9 mouse cellular contexts compared by ENCODE assay signal in the genomic region with DNA sequence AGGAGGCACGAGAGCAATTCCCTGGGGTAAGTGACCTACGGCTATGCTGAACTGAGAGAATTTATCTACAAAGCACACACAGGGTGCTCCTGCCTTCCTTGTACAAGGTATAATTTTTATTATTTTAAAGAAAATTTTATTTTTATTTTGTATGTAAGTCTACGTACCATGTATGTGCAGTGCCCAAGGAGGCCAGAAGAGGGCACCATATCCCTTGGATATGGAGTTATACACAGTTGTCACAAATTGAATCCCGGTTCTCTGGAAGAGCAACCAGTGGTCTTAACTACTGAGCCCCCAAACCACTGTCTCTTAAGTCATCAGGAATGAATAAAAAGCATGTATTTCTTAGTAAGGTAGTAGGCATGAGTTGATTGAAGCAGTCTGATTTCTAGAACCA. TPM values are rescaled to one million over a fixed set of nuclear protein-coding genes. Genes with fewer than 3 reads are reported as not detected.
A peak's percentile ranks its signal among the peaks of the same experiment; 100 is the strongest.
DNase-seq lines count a peak whose midpoint lies in the region; ATAC-seq and TF ChIP-seq lines count a peak whose summit lies in the region.
"Had no signal": no experiment of that assay in that cellular context is flagged by ENCODE, and none has a peak within 500 bp of the region (broad histone marks: within the 10 kb centered on the region; RNA-seq: fewer than 3 reads in every experiment).

No protein-coding gene starts in this region.

- no peaks in the 10 kb centered on the region for H3K4me1 ChIP-seq in kidney, embryonic 15.5 days
- H3K4me1 ChIP-seq in MEL (ENCODE audit: control insufficient read depth in 1 of 2, insufficient read depth in 2 of 2, low read length in 2 of 2), result no peaks in the 10 kb centered on the region
- no peaks in the 10 kb centered on the region for H3K4me1 ChIP-seq in embryonic facial prominence, embryonic 10.5 days
- H3K4me1 ChIP-seq in midbrain, embryonic 13.5 days (replicated peaks), result no peaks in the 10 kb centered on the region
- H3K4me1 ChIP-seq: limb, embryonic 13.5 days had no signal

- DNase-seq in kidney, adult 18-20 months, result peak; percentile 48
- DNase-seq in MEL (ENCODE audit: low read depth, low spot score), result peak; percentile 28
- DNase-seq in embryonic facial prominence, embryonic 10.5 days (ENCODE audit: low spot score), result peak; percentile 46
- DNase-seq in left cerebral cortex, postnatal 4 days, result peak; percentile 64
- DNase-seq in thymus, postnatal 25 days, result peak; percentile 20

- no peak overlapping the region for H3K27ac ChIP-seq in kidney, embryonic 15.5 days
- no peak overlapping the region for H3K27ac ChIP-seq in MEL (ENCODE audit: control insufficient read depth, low read depth, low read length)
- no peak overlapping the region for H3K27ac ChIP-seq in embryonic facial prominence, embryonic 10.5 days (replicated peaks)
- no peak overlapping the region for H3K27ac ChIP-seq in midbrain, embryonic 13.5 days
- H3K27ac ChIP-seq: limb, embryonic 13.5 days had no signal

- TF ChIP-seq POLR2A in MEL (IDR thresholded peaks at IDR 0.05; ENCODE audit: control insufficient read depth in 1 of 2, insufficient read depth in 1 of 2, low read depth in 1 of 2, low read length in 2 of 2, poor library complexity in 1 of 2), result no peak

- H3K36me3 ChIP-seq in kidney, embryonic 15.5 days, result no peaks in the 10 kb centered on the region
- H3K36me3 ChIP-seq in C2C12 (ENCODE audit: control insufficient read depth, insufficient read depth), result no peaks in the 10 kb centered on the region
- no peaks in the 10 kb centered on the region for H3K36me3 ChIP-seq in MEL (ENCODE audit: control insufficient read depth in 1 of 2, insufficient read depth in 2 of 2, low read length in 2 of 2)
- no peaks in the 10 kb centered on the region for H3K36me3 ChIP-seq in embryonic facial prominence, embryonic 10.5 days (replicated peaks)
- H3K36me3 ChIP-seq in midbrain, embryonic 13.5 days, result no peaks in the 10 kb centered on the region
- H3K36me3 ChIP-seq: limb, embryonic 13.5 days had no signal

- no peaks in the 10 kb centered on the region for H3K9me3 ChIP-seq in kidney, embryonic 15.5 days (replicated peaks)
- H3K9me3 ChIP-seq in MEL (replicated peaks; ENCODE audit: insufficient read depth, low read length), result no peaks in the 10 kb centered on the region
- no peaks in the 10 kb centered on the region for H3K9me3 ChIP-seq in embryonic facial prominence, embryonic 10.5 days
- H3K9me3 ChIP-seq in midbrain, embryonic 13.5 days, result no peaks in the 10 kb centered on the region
- H3K9me3 ChIP-seq: limb, embryonic 13.5 days had no signal

- H3K79me2 ChIP-seq in C2C12 (ENCODE audit: control insufficient read depth, insufficient read depth), result no peaks in the 10 kb centered on the region
- no peaks in the 10 kb centered on the region for H3K79me2 ChIP-seq in MEL (ENCODE audit: control insufficient read depth, insufficient read depth, low read length, poor library complexity)

- peak; percentile 15 for TF ChIP-seq CTCF in C2C12 (IDR thresholded peaks at IDR 0.05; ENCODE audit: control insufficient read depth, insufficient read depth, insufficient read length)
- TF ChIP-seq CTCF in MEL (IDR thresholded peaks at IDR 0.05 in 2 of 3, conservative IDR thresholded peaks at IDR 0.05 in 1 of 3; ENCODE audit: control insufficient read depth in 1 of 3, insufficient read depth in 1 of 3, low read depth in 2 of 3, low read length in 3 of 3, poor library complexity in 1 of 3, severe bottlenecking in 1 of 3), result peak; percentile 19 to 44 (median 27); a peak in 4 of 6 replicates

- no peak overlapping the region for H3ac ChIP-seq in C2C12 (ENCODE audit: control insufficient read depth, insufficient read length, low read depth)

- no peak overlapping the region for H3K9ac ChIP-seq in kidney, embryonic 15.5 days
- no peak overlapping the region for H3K9ac ChIP-seq in MEL (ENCODE audit: control insufficient read depth, low read depth, low read length, poor library complexity, severe bottlenecking)
- H3K9ac ChIP-seq in midbrain, embryonic 13.5 days (replicated peaks), result no peak overlapping the region
- H3K9ac ChIP-seq: limb, embryonic 13.5 days had no signal

- no peaks in the 10 kb centered on the region for H3K79me3 ChIP-seq in C2C12 (ENCODE audit: low read depth)

- no peak overlapping the region for H3K4me3 ChIP-seq in kidney, embryonic 15.5 days (replicated peaks)
- no peak overlapping the region for H3K4me3 ChIP-seq in C2C12 (ENCODE audit: insufficient read depth, poor library complexity, severe bottlenecking)
- no peak overlapping the region for H3K4me3 ChIP-seq in MEL (ENCODE audit: control insufficient read depth in 1 of 2, insufficient read depth in 1 of 2, low read depth in 2 of 2, low read length in 2 of 2)
- no peak overlapping the region for H3K4me3 ChIP-seq in embryonic facial prominence, embryonic 10.5 days
- no peak overlapping the region for H3K4me3 ChIP-seq in midbrain, embryonic 13.5 days (replicated peaks)
- H3K4me3 ChIP-seq: limb, embryonic 13.5 days had no signal

- intact Hi-C loops in left cerebral cortex, postnatal 4 days (cut with DNase I), result no loop called here

- no peaks in the 10 kb centered on the region for H3K27me3 ChIP-seq in kidney, embryonic 15.5 days
- H3K27me3 ChIP-seq in C2C12 (ENCODE audit: control insufficient read depth, insufficient read depth, insufficient read length) (peaks cover 3% of the 10 kb centered on the region), MEL (ENCODE audit: control insufficient read depth in 1 of 2, insufficient read depth in 2 of 2, low read length in 2 of 2) (no peaks in the 10 kb centered on the region)
- H3K27me3 ChIP-seq in embryonic facial prominence, embryonic 10.5 days (replicated peaks; ENCODE audit: low read depth, poor library complexity, severe bottlenecking), result no peaks in the 10 kb centered on the region
- H3K27me3 ChIP-seq in midbrain, embryonic 13.5 days, result no peaks in the 10 kb centered on the region

- peak; percentile 56 for TF ChIP-seq RAD21 in MEL (IDR thresholded peaks at IDR 0.05; ENCODE audit: low read depth, low read length)

- TF ChIP-seq EP300 in MEL (IDR thresholded peaks at IDR 0.05; ENCODE audit: low read depth in 1 of 2, low read length in 2 of 2), result no peak

- H3K4me2 ChIP-seq in kidney, embryonic 15.5 days, result no peak overlapping the region
- no peak overlapping the region for H3K4me2 ChIP-seq in midbrain, embryonic 13.5 days (replicated peaks)
- H3K4me2 ChIP-seq: limb, embryonic 13.5 days had no signal

- 58% methylated on average over 4 of the region's 4 CpGs for WGBS in kidney, embryonic 15.5 days
- WGBS in embryonic facial prominence, embryonic 10.5 days, result 65% methylated on average over 4 of the region's 4 CpGs
- 66% methylated on average over 4 of the region's 4 CpGs for WGBS in midbrain, embryonic 13.5 days

- no peak for ATAC-seq in kidney, embryonic 15.5 days (replicated peaks; ENCODE audit: low FRiP score)
- ATAC-seq in midbrain, embryonic 13.5 days, result no peak

TF ChIP-seq in C2C12, 6 proteins besides CTCF, POLR2A, EP300 and RAD21 (continues in another document):
- TF ChIP-seq MYOG (IDR thresholded peaks at IDR 0.05; ENCODE audit: control insufficient read depth, extremely low read depth, insufficient read length) (no peak), MAX (IDR thresholded peaks at IDR 0.05) (no peak), USF1 (IDR thresholded peaks at IDR 0.05; ENCODE audit: low read depth) (no peak)

TF ChIP-seq in MEL, 35 proteins besides CTCF, POLR2A, EP300 and RAD21 (continues in another document):
- TF ChIP-seq SMC3 (IDR thresholded peaks at IDR 0.05; ENCODE audit: low read depth, low read length) (peak; percentile 24; the same call in 1 of the 2 replicates), MAX (IDR thresholded peaks at IDR 0.05; ENCODE audit: low read length) (no peak)

RNA-seq across cellular contexts. Expression of a gene that starts 4.8 kb away (rescaled TPM):
- 0.50 TPM in 1 of 2 replicates, not detected in the other for polyA plus RNA-seq in kidney, embryonic 15.5 days (2015; fragmentation: Nextera tagmentation; extraction: Ambion mirVana)
- polyA plus RNA-seq in C2C12 (2012; fragmentation: generic; extraction: Trizol), result not detected
- total RNA-seq in MEL (2012; rRNA removed), result 0.65 TPM in 2 replicates
- polyA plus RNA-seq in MEL (2012; ENCODE audit: insufficient read depth in 1 of 2, insufficient read length in 2 of 2, low read depth in 1 of 2, low replicate concordance in 2 of 2, missing spikeins in 1 of 2), result under 1 TPM in 1 of 2 experiments, not detected in 1; 0.67 TPM
- polyA plus RNA-seq in embryonic facial prominence, embryonic 10.5 days (2016; fragmentation: Nextera tagmentation; extraction: Ambion mirVana), result not detected in 2 replicates
- total RNA-seq in left cerebral cortex, postnatal 4 days (2021), result not detected
- polyA plus RNA-seq in midbrain, embryonic 13.5 days (2015; fragmentation: Nextera tagmentation; extraction: Ambion mirVana), result not detected in 2 replicates
- polyA plus RNA-seq: limb, embryonic 13.5 days had no signal

RNA-seq across cellular contexts. Expression of a gene that starts 26.2 kb away (rescaled TPM):
- polyA plus RNA-seq in kidney, embryonic 15.5 days (2015; fragmentation: Nextera tagmentation; extraction: Ambion mirVana), result 1.7 and 2.7 TPM in 2 replicates
- polyA plus RNA-seq in C2C12 (2012; fragmentation: generic; extraction: Trizol), result not detected
- total RNA-seq in MEL (2012; rRNA removed), result not detected in 2 replicates
- polyA plus RNA-seq in MEL (2012; ENCODE audit: insufficient read depth in 1 of 2, insufficient read length in 2 of 2, low read depth in 1 of 2, low replicate concordance in 2 of 2, missing spikeins in 1 of 2), result not detected
- not detected in 2 replicates for polyA plus RNA-seq in embryonic facial prominence, embryonic 10.5 days (2016; fragmentation: Nextera tagmentation; extraction: Ambion mirVana)
- total RNA-seq in left cerebral cortex, postnatal 4 days (2021), result not detected
- polyA plus RNA-seq in midbrain, embryonic 13.5 days (2015; fragmentation: Nextera tagmentation; extraction: Ambion mirVana), result 0.16 TPM in 1 of 2 replicates, not detected in the other
- polyA plus RNA-seq: limb, embryonic 13.5 days had no signal

RNA-seq across cellular contexts. Expression of a gene that starts 28.6 kb away (rescaled TPM):
- polyA plus RNA-seq in kidney, embryonic 15.5 days (2015; fragmentation: Nextera tagmentation; extraction: Ambion mirVana), result not detected in 2 replicates
- polyA plus RNA-seq in C2C12 (2012; fragmentation: generic; extraction: Trizol), result 0.01 TPM
- total RNA-seq in MEL (2012; rRNA removed), result not detected in 2 replicates
- polyA plus RNA-seq in MEL (2012; ENCODE audit: insufficient read depth in 1 of 2, insufficient read length in 2 of 2, low read depth in 1 of 2, low replicate concordance in 2 of 2, missing spikeins in 1 of 2), result under 1 TPM in 1 of 2 experiments, not detected in 1; 0.06 TPM
- polyA plus RNA-seq in embryonic facial prominence, embryonic 10.5 days (2016; fragmentation: Nextera tagmentation; extraction: Ambion mirVana), result not detected in 2 replicates
- under 1 TPM in 1 of 2 experiments, not detected in 1; 0.22 TPM for total RNA-seq in left cerebral cortex, postnatal 4 days (2021)
- polyA plus RNA-seq in midbrain, embryonic 13.5 days (2015; fragmentation: Nextera tagmentation; extraction: Ambion mirVana), result not detected in 2 replicates
- polyA plus RNA-seq: limb, embryonic 13.5 days had no signal

RNA-seq across cellular contexts. Expression of a gene that starts 59.3 kb away (rescaled TPM):
- polyA plus RNA-seq in kidney, embryonic 15.5 days (2015; fragmentation: Nextera tagmentation; extraction: Ambion mirVana), result not detected in 2 replicates
- polyA plus RNA-seq in C2C12 (2012; fragmentation: generic; extraction: Trizol), result not detected
- total RNA-seq in MEL (2012; rRNA removed), result 0.04 TPM in 1 of 2 replicates, not detected in the other
- polyA plus RNA-seq in MEL (2012; ENCODE audit: insufficient read depth in 1 of 2, insufficient read length in 2 of 2, low read depth in 1 of 2, low replicate concordance in 2 of 2, missing spikeins in 1 of 2), result not detected
- not detected in 2 replicates for polyA plus RNA-seq in embryonic facial prominence, embryonic 10.5 days (2016; fragmentation: Nextera tagmentation; extraction: Ambion mirVana)
- total RNA-seq in left cerebral cortex, postnatal 4 days (2021), result not detected
- polyA plus RNA-seq in midbrain, embryonic 13.5 days (2015; fragmentation: Nextera tagmentation; extraction: Ambion mirVana), result not detected in 2 replicates
- polyA plus RNA-seq: limb, embryonic 13.5 days had no signal
